Mouse (Mus musculus): ENCODE results near the gene S100a11.
"Not testable (repeated sequence)": the region's sequence is repeated elsewhere in the genome, so short reads cannot be mapped to it uniquely, and the experiment has no call there.

- not testable (repeated sequence) for TF ChIP-seq GATA1, TAL1 (IDR thresholded peaks at IDR 0.05; ENCODE audit: low read length)
Observed at GRCm38 (mm10) chr3:93544170-93544569, 23.9 kb downstream of the S100a11 start.

All from erythroblast, embryonic 14.5 days (primary cell).